Mouse (Mus musculus) bone marrow, adult 2 months (tissue): ENCODE measurements at regions not wholly inside any gene's neighbourhood (a gene's known extent, or its start where the extent isn't known, plus 50 kb on each side); places are given as distances from the start of the nearest gene placed in this dataset.

Experiments
- H3K27ac ChIP-seq: fragments of 200-500 bp; 2 replicates; pipeline ENCODE4 v1.5.1; 2012; ENCODE audit warnings: low read depth, mild to moderate bottlenecking, control low read depth, inconsistent platforms, low read length; ENCODE audit not compliant: control insufficient read depth, poor library complexity, insufficient read depth
- H3K4me1 ChIP-seq: fragments of 200-500 bp; 2 replicates; pipeline ENCODE4 v1.6.1; 2011; ENCODE audit warnings: low read length; ENCODE audit not compliant: control insufficient read depth, insufficient read depth
- H3K4me3 ChIP-seq: fragments of 200-500 bp; replicated peaks from 2 replicates; pipeline ENCODE3; 2011; ENCODE audit warnings: mild to moderate bottlenecking, low read depth, low read length, control low read depth; ENCODE audit not compliant: control insufficient read depth
- CTCF ChIP-seq: fragments of 200-500 bp; IDR thresholded peaks from 2 replicates; pipeline ENCODE4 v1.5.1; 2011; ENCODE audit warnings: low read length, control low read depth; ENCODE audit not compliant: control insufficient read depth, insufficient read depth
- POLR2A ChIP-seq: fragments of 200-500 bp; IDR thresholded peaks from 2 replicates; pipeline ENCODE4 v1.6.1; 2011; ENCODE audit warnings: low read depth, mild to moderate bottlenecking, control low read depth, low read length, borderline replicate concordance; ENCODE audit not compliant: control insufficient read depth
- WGBS: fragments of 180-500 bp; shearing (Covaris S2); methylation state at CpG from one replicate; pipeline ENCODE4 v1.1.7; 2018; 5-methylcytosine and 5-hydroxymethylcytosine counted together

GRCm38 (mm10) chr2:115230041-115230440 is 351.5 kb upstream of the BC052040 start:
- Histone ChIP-seq H3K27ac (no peak overlapping the region), H3K4me3 (no peak overlapping the region), H3K4me1 (no peaks in the 10 kb centered on the region)
- TF ChIP-seq POLR2A (no peak), CTCF (no peak)
- WGBS = 75% methylated on average over 4 of the region's 4 CpGs

GRCm38 (mm10) chr2:115247673-115248072 is 333.8 kb upstream of the BC052040 start:
- Histone ChIP-seq H3K27ac (no peak overlapping the region), H3K4me1 (no peaks in the 10 kb centered on the region), H3K4me3 (no peak overlapping the region)
- no peak for TF ChIP-seq CTCF
- no peak for TF ChIP-seq POLR2A
- WGBS = 81% methylated on average over 4 of the region's 4 CpGs

- TF ChIP-seq POLR2A = no peak
- TF ChIP-seq CTCF = no peak
- H3K4me3 ChIP-seq = no peak overlapping the region
- no peak overlapping the region for H3K27ac ChIP-seq
- H3K4me1 ChIP-seq = no peaks in the 10 kb centered on the region
- 68% methylated on average over 5 of the region's 5 CpGs for WGBS
These were observed 331.3 kb upstream of the BC052040 start for GRCm38 (mm10) chr2:115250019-115250807.

GRCm38 (mm10) chr2:115257391-115257790 is 324.1 kb upstream of the BC052040 start:
- TF ChIP-seq POLR2A = no peak
- no peak for TF ChIP-seq CTCF
- H3K4me1 ChIP-seq = no peaks in the 10 kb centered on the region
- no peak overlapping the region for H3K27ac ChIP-seq
- WGBS = 61% methylated on average over 2 of the region's 2 CpGs
- no peak overlapping the region for H3K4me3 ChIP-seq

- 72% methylated on average over 7 of the region's 7 CpGs for WGBS
- H3K27ac ChIP-seq = no peak overlapping the region
- H3K4me3 ChIP-seq = no peak overlapping the region
- no peaks in the 10 kb centered on the region for H3K4me1 ChIP-seq
- TF ChIP-seq CTCF = no peak
- TF ChIP-seq POLR2A = no peak
These were observed 313.3 kb upstream of the BC052040 start for GRCm38 (mm10) chr2:115268247-115268646.

- Histone ChIP-seq H3K4me3 (no peak overlapping the region), H3K4me1 (no peaks in the 10 kb centered on the region), H3K27ac (no peak overlapping the region)
- WGBS = 63% methylated on average over 4 of the region's 4 CpGs
- no peak for TF ChIP-seq POLR2A
- no peak for TF ChIP-seq CTCF
These were observed 304.1 kb upstream of the BC052040 start for GRCm38 (mm10) chr2:115277421-115277820.

GRCm38 (mm10) chr2:115293020-115293419 is 288.5 kb upstream of the BC052040 start:
- no peak for TF ChIP-seq POLR2A
- TF ChIP-seq CTCF = no peak
- Histone ChIP-seq H3K4me1 (no peaks in the 10 kb centered on the region), H3K27ac (no peak overlapping the region), H3K4me3 (no peak overlapping the region)
- 79% methylated on average over 2 of the region's 2 CpGs for WGBS

- TF ChIP-seq POLR2A (no peak), CTCF (no peak)
- Histone ChIP-seq H3K4me1 (no peaks in the 10 kb centered on the region), H3K27ac (no peak overlapping the region), H3K4me3 (no peak overlapping the region)
- WGBS = 84% methylated on average over 6 of the region's 6 CpGs
These were observed 284.1 kb upstream of the BC052040 start for GRCm38 (mm10) chr2:115297463-115297862.

- WGBS = 69% methylated on average over 4 of the region's 4 CpGs
- no peak overlapping the region for H3K4me3 ChIP-seq
- H3K27ac ChIP-seq = no peak overlapping the region
- TF ChIP-seq POLR2A (no peak), CTCF (no peak)
- H3K4me1 ChIP-seq = no peaks in the 10 kb centered on the region
These were observed 274.3 kb upstream of the BC052040 start for GRCm38 (mm10) chr2:115307248-115307647.
